Mouse (Mus musculus) spleen, adult 2 months (tissue): Measurements from ENCODE around the gene Arntl. TPM values are rescaled to one million over a fixed set of nuclear protein-coding genes. Genes with fewer than 3 reads are reported as not detected.

Experiments used
- DNase-seq, 2 experiments: peaks; one replicate each; pipeline versions ENCODE4 v3.0.0 to v3.0.0-alpha.2; 2012 to 2021; ENCODE audit warnings: low spot score in 2 of 2, low read depth in 1 of 2
- H3K27ac ChIP-seq: fragments of 200-500 bp; 2 replicates; pipeline ENCODE4 v1.5.1; 2012; ENCODE audit warnings: low read length, inconsistent platforms; ENCODE audit not compliant: insufficient read depth
- H3K27me3 ChIP-seq: fragments of 200-500 bp; 2 replicates; pipeline ENCODE4 v1.6.1; 2012; ENCODE audit warnings: mild to moderate bottlenecking, moderate library complexity, low read length, inconsistent platforms; ENCODE audit not compliant: control insufficient read depth, insufficient read depth
- H3K36me3 ChIP-seq: fragments of 200-500 bp; 2 replicates; pipeline ENCODE4 v1.6.1; 2012; ENCODE audit warnings: mild to moderate bottlenecking, low read length, inconsistent platforms; ENCODE audit not compliant: control insufficient read depth, insufficient read depth
- H3K4me1 ChIP-seq: fragments of 200-500 bp; 2 replicates; pipeline ENCODE4 v1.6.1; 2011; ENCODE audit warnings: inconsistent platforms; ENCODE audit not compliant: control insufficient read depth, insufficient read depth, insufficient read length
- H3K4me3 ChIP-seq: fragments of 200-500 bp; 2 replicates; pipeline ENCODE4 v1.5.1; 2011; ENCODE audit warnings: mild to moderate bottlenecking, inconsistent platforms; ENCODE audit not compliant: insufficient read depth, insufficient read length; ENCODE audit errors: extremely low read depth
- CTCF ChIP-seq: fragments of 200-500 bp; IDR thresholded peaks from 2 replicates; pipeline ENCODE4 v1.5.1; 2011; ENCODE audit warnings: mild to moderate bottlenecking, inconsistent platforms; ENCODE audit not compliant: insufficient read depth, insufficient read length, insufficient replicate concordance; ENCODE audit errors: extremely low read depth
- POLR2A ChIP-seq: fragments of 200-500 bp; IDR thresholded peaks from 2 replicates; pipeline ENCODE4 v1.6.1; 2011; ENCODE audit warnings: low read depth, low read length, inconsistent platforms
- WGBS: fragments of 180-500 bp; shearing (Covaris S2); methylation state at CpG from one replicate; pipeline ENCODE4 v1.1.7; 2018; 5-methylcytosine and 5-hydroxymethylcytosine counted together
- polyA plus RNA-seq: library from polyadenylated mRNA; depleted of rRNA; stranded (reverse); fragments of >200 nt; gene quantifications from 2 replicates; pipeline ENCODE4 v1.2.3, GENCODE M21; 2012; rRNA removed

Arntl gene
- polyA plus RNA-seq, 1 experiment = 6.3 TPM

DNA sequence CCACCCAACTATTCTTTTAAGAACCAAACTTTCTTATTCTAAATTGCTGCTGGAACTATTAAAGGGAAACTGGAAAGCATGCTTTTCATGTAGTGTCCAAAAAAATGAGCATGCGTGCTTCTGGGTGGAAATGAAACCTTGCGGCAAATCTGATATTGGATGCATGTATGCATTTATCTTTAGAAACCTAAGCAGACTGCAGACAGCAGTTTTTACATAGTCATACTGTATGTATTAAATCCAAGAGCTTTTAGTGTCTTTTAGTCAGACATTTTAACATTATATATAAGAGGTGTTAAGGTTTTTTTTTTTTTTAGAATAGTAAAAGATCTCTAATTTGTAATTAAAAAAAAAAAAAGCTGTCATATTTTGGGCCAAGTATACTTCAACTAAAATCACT is 140.4 kb downstream of the Arntl start:
- DNase-seq = no peak
- 91% methylated on average over 2 of the region's 2 CpGs for WGBS
- Histone ChIP-seq H3K36me3 (no peaks in the 10 kb centered on the region), H3K4me3 (no peak overlapping the region), H3K27me3 (no peaks in the 10 kb centered on the region), H3K27ac (no peak overlapping the region), H3K4me1 (no peaks in the 10 kb centered on the region)
- TF ChIP-seq POLR2A (no peak), CTCF (no peak)

DNA sequence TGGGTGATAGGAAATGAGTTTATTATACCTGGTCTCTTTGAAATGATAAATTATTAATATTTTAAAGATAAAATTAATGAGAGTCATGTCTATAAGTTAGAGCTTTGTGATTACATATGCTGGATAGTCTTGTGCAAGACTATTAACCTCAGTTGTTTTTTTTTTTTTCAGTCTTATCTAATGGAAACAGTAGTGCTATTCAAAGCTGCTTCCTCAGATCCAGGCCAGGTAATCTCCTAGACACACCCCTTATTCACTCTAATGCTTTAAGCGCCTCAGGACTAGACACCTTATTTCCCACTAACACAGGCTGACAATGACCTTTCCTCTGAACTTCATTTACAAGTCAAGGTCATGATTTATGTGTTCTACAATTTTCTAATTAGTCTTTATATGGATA is 141.8 kb downstream of the Arntl start:
- Histone ChIP-seq H3K4me3 (no peak overlapping the region), H3K27ac (no peak overlapping the region), H3K27me3 (no peaks in the 10 kb centered on the region), H3K36me3 (no peaks in the 10 kb centered on the region), H3K4me1 (no peaks in the 10 kb centered on the region)
- no peak for TF ChIP-seq CTCF
- TF ChIP-seq POLR2A = no peak
- 85% methylated on average over 1 of the region's 1 CpGs for WGBS
- DNase-seq = no peak

Other genes with a start within 250 kb of the Arntl start
- 7.9 and 8.2 TPM in 2 replicates for gene Btbd10, start 161.9 kb downstream of the Arntl start, polyA plus RNA-seq
- not detected in 2 replicates for gene Pth, start 181.1 kb downstream of the Arntl start, polyA plus RNA-seq